Mouse (Mus musculus): ENCODE data around the gene Fnip2. TPM values are rescaled to one million over a fixed set of nuclear protein-coding genes. Genes with fewer than 3 reads are reported as not detected.
A peak's percentile ranks its signal among the peaks of the same experiment; 100 is the strongest.
"Not testable (repeated sequence)": the region's sequence is repeated elsewhere in the genome, so short reads cannot be mapped to it uniquely, and the experiment has no call there.

The Fnip2 gene
- polyA plus RNA-seq, 1 experiment from 2014 or later, result 7.0 TPM

DNA sequence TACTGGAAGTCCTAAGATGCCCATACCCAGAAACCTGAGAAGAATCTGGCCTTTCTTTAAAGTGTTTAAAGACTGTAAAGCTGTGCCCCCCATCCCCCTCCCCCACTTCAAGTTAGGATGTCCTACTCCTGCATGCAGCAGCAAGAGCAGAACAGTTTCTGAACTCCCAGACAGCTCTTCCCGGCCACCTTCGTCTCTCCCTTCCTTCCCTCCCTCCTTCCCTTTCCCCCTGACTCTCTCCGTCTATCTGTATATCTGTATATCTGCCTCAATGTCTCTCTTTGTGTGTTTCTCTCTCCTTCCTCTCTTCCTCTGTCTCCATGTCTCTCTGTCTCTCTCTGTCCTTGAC, 8.8 kb upstream of the Fnip2 start:
- Histone ChIP-seq H3K4me1 (peaks cover 13% of the 10 kb centered on the region), H3K4me2 (replicated peaks) (peak overlapping the region; percentile 11; the same call in 1 of the 2 replicates), H3K9ac (no peak overlapping the region), H3K9me3 (no peaks in the 10 kb centered on the region), H3K27me3 (no peaks in the 10 kb centered on the region), H3K27ac (no peak overlapping the region), H3K4me3 (no peak overlapping the region), H3K36me3 (no peaks in the 10 kb centered on the region)
- WGBS, result 22% methylated on average over 3 of the region's 3 CpGs
- ATAC-seq (ENCODE audit: insufficient number of reproducible peaks, insufficient read depth, low FRiP score, low TSS enrichment), result no peak

DNA sequence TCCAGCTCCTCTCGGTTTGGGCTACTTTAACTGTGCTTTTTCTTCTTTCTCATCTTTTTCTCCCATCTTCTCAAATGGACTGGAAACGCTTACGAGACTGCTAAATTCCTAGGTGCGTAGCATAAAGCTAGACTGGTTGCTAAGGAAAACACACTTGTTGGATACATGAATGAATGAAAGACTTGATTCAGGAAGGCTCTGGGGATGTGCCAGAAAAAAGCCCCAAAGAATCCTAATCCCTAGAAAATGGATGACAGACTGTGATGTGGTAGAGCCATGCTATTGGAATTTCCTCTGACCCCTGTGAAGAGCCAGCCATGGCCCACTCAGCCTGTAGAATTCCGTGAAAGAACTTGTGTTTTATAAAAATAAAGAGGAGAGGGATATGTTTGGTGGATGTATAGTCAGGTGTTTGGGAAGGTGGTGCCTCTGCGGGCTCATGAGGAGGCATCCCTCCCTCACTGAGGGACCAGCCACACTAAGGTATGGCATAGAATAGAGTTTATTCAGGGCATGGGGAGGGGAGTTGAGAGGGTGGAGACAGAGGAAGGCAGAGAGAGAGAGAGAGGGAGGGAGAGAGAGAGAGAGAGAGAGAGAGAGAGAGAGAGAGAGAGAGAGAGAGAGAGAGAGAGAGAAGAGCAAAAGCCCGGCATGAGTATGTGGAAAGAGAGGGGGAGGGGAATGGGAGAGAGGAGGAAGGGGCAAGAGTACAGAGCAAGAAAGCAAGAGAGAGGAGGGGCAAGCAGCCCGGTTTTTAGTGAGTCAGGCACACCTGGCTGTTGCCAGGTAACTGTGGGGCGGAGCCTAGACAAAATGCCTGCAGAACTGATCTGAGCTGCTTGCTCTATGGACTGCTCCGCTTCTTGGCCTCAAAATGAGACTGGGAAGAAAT, 8.2 kb upstream of the Fnip2 start:
- Histone ChIP-seq H3K4me3 (no peak overlapping the region), H3K4me2 (replicated peaks) (peak overlapping the region; percentile 11; the same call in 1 of the 2 replicates)

DNA sequence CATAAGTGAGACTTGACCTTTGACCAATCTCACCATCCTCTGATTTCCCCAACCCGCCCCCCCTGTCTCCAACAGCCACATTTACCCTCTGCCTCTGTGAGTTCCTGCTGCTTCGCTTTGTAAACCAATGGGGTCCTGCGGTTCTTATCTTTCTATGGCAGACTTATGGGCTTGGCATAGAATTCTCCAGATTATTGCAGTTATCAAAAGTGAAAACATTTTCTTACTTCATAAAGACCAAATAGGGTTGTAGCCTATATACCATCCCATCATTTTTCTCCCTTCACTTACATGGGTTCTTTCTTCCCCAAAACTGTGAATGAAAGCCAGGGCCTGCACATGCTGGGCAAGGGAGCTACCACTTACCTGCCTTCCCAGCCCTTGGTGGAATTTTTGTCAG, 6.7 kb upstream of the Fnip2 start:
- H3K4me3 ChIP-seq, result no peak overlapping the region
- H3K4me2 ChIP-seq (replicated peaks), result no peak overlapping the region
- H3K9me3 ChIP-seq, result no peaks in the 10 kb centered on the region
- H3K4me1 ChIP-seq, result peaks cover 13% of the 10 kb centered on the region
- H3K27me3 ChIP-seq, result no peaks in the 10 kb centered on the region
- H3K36me3 ChIP-seq, result no peaks in the 10 kb centered on the region
- H3K27ac ChIP-seq, result no peak overlapping the region
- ATAC-seq (ENCODE audit: insufficient number of reproducible peaks, insufficient read depth, low FRiP score, low TSS enrichment), result no peak
- no peak overlapping the region for H3K9ac ChIP-seq
- 61% methylated on average over 3 of the region's 3 CpGs for WGBS

More for the DNA sequence above, 8.2 kb upstream of the Fnip2 start:
- Histone ChIP-seq H3K9me3 (no peaks in the 10 kb centered on the region), H3K9ac (no peak overlapping the region), H3K4me1 (peaks cover 13% of the 10 kb centered on the region), H3K27ac (no peak overlapping the region), H3K27me3 (no peaks in the 10 kb centered on the region), H3K36me3 (no peaks in the 10 kb centered on the region)
- ATAC-seq (ENCODE audit: insufficient number of reproducible peaks, insufficient read depth, low FRiP score, low TSS enrichment), result peak; percentile 60; the same call in 1 of the 2 replicates
- WGBS, result 30% methylated on average over 10 of the region's 10 CpGs

DNA sequence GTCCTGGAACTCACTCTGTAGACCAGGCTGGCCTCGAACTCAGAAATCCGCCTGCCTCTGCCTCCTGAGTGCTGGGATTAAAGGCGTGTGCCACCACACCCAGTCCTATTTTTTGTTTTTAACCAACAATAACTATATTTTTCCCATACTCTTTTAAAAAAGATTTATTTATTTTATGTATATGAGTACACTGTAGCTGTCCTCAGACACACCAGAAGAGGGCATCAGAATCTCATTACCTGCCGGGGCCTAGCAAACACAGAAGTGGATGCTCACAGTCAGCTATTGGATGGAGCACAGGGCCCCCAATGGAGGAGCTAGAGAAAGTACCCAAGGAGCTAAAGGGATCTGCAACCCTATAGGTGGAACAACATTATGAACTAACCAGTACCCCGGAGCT, 5.8 kb upstream of the Fnip2 start:
- not testable (repeated sequence) for H3K9me3 ChIP-seq; ATAC-seq (ENCODE audit: insufficient number of reproducible peaks, insufficient read depth, low FRiP score, low TSS enrichment); H3K27ac ChIP-seq; H3K4me3 ChIP-seq; H3K4me2 ChIP-seq (replicated peaks); H3K9ac ChIP-seq; H3K27me3 ChIP-seq; H3K36me3 ChIP-seq
- 95% methylated on average over 5 of the region's 5 CpGs for WGBS
- H3K4me1 ChIP-seq, result peaks cover 13% of the 10 kb centered on the region

DNA sequence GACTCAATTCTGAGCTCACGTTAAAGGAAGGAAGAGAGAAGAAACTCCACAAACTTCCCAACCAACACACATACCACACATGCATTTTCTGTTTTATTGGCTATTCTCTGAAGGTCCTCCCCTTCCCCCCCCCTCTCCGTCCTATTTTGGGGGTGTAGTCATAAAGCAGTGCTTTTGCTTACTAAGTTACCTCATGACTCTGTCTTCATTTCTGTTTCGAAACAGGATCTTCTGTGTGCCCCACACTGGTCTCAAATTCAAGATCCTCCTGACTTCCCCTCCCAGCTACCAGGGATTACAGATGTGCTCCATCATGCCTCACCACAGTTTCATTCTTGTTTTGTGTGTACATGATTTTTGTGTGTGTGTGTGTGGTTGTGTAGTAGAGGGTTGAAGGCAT, 4.8 kb upstream of the Fnip2 start:
- Histone ChIP-seq H3K4me2 (replicated peaks) (no peak overlapping the region), H3K9ac (no peak overlapping the region), H3K27me3 (no peaks in the 10 kb centered on the region), H3K9me3 (no peaks in the 10 kb centered on the region), H3K4me3 (no peak overlapping the region), H3K27ac (no peak overlapping the region), H3K4me1 (peaks cover 13% of the 10 kb centered on the region), H3K36me3 (no peaks in the 10 kb centered on the region)
- 49% methylated on average over 3 of the region's 3 CpGs for WGBS
- no peak for ATAC-seq (ENCODE audit: insufficient number of reproducible peaks, insufficient read depth, low FRiP score, low TSS enrichment)

DNA sequence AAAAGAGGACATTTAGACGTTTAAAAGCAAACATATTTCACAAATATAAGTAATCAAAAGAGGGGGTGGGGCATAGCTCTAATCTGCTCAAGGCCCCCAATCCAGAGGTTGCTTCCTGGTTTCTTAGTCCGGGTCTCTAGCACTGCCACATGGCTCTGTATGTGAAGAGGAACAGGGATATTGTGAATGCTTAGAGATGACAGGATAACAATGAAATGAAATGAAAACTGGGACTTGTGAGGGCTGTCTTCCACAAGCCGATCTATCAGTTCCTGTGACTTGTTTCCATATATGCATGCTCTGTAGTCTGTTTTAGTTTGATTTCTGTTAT, 1.7 kb upstream of the Fnip2 start:
- 85% methylated on average over 3 of the region's 3 CpGs for WGBS
- H3K36me3 ChIP-seq, result no peaks in the 10 kb centered on the region

DNA sequence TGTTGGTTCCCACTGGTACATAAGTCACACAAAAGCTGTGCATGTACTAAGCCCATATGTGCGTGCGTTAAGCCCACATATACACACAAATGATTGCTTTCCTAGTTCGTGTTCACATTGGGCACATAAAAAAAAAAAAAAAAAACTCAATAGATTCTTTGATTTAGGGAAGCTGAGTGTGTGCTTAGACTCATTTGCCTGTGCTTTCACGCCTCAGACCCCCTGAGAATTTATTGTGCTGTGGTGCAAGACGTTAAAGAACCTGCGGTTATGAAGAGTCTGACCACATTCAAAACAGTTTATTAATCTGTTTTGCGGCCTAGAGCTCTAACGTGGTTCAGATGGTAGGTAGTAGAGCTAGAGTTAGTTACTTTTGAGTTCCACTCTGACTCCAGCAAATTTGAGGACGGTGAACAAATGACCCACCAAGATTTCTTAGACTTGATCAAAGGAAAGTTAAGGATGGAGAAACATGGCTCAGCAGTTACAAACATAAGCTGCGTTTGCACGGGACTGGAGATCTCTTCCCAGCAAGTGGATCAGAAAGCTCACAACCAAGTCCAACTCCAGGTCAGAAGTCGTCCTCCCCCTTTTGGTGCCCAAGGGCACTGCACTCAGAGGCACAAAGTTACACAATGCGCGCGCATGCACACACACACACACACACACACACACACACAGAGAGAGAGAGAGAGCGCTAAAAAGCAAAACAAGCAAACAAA, 1.2 kb upstream of the Fnip2 start:
- Histone ChIP-seq H3K4me2 (replicated peaks) (peak overlapping the region; percentile 87), H3K36me3 (no peaks in the 10 kb centered on the region), H3K4me3 (no peak overlapping the region), H3K9me3 (no peaks in the 10 kb centered on the region), H3K27me3 (no peaks in the 10 kb centered on the region), H3K27ac (no peak overlapping the region), H3K4me1 (peaks cover 7% of the 10 kb centered on the region), H3K9ac (no peak overlapping the region)
- 88% methylated on average over 16 of the region's 16 CpGs for WGBS
- ATAC-seq (ENCODE audit: insufficient number of reproducible peaks, insufficient read depth, low FRiP score, low TSS enrichment), result no peak

More for the DNA sequence above, 1.7 kb upstream of the Fnip2 start:
- Histone ChIP-seq H3K4me2 (replicated peaks) (no peak overlapping the region), H3K27ac (no peak overlapping the region), H3K9ac (no peak overlapping the region), H3K4me3 (no peak overlapping the region), H3K4me1 (peaks cover 7% of the 10 kb centered on the region), H3K9me3 (no peaks in the 10 kb centered on the region), H3K27me3 (no peaks in the 10 kb centered on the region)
- no peak for ATAC-seq (ENCODE audit: insufficient number of reproducible peaks, insufficient read depth, low FRiP score, low TSS enrichment)

DNA sequence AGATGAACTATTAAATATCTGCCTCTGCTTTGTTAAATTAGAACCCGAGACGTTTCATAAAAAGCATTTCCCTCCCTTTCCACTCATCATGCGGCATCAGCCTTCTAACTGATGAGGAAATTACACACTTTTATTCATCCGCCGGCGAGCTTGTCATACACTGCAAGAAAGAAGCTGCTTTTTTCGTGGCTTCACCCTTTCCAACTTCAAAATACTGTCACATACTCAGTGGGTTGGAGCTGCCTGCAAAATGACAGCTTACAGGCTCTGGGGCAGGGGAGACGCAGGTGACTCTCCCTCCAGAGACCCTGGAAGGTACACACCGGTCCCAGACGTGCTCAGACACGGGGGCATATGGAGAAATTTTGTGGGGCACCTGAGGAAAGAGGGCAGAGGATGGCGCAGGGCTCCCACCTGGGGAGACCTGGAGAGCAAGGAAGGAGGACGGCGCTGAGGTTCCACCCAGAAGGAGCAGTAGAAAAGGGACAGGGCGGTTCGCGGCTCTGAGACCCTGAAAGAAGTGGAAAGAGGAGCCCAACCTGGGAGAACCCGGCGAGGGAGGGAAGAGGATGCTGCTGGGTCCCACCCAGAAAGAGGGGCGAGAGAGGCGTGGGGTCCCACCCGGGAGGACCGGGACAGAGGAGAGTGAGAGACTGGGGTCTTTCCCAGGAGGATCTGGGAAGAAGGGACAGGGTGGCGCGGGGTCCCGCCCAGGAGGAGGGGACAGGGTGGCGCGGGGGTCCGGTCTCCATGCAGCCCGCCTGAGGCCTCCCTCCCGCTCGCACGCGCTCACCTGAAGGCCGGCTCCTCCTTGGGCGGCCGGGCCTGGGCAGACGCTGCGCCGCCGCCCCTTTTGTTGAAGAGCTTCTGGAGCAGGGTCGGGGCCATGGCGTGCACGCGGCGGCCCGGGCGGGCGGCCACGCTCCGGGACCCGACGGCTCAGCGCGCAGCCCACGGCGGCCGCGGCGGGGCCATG, 592 bp downstream of the Fnip2 start:
- Histone ChIP-seq H3K27ac (peak overlapping the region; percentile 76), H3K4me3 (peak overlapping the region; percentile 77), H3K4me2 (replicated peaks) (peak overlapping the region; percentile 87), H3K9ac (peak overlapping the region; percentile 67), H3K9me3 (no peaks in the 10 kb centered on the region), H3K27me3 (no peaks in the 10 kb centered on the region), H3K4me1 (peaks cover 7% of the 10 kb centered on the region), H3K36me3 (no peaks in the 10 kb centered on the region)
- peak; percentile 72 for ATAC-seq (ENCODE audit: insufficient number of reproducible peaks, insufficient read depth, low FRiP score, low TSS enrichment)
- 2% methylated on average over 59 of the region's 60 CpGs for WGBS

DNA sequence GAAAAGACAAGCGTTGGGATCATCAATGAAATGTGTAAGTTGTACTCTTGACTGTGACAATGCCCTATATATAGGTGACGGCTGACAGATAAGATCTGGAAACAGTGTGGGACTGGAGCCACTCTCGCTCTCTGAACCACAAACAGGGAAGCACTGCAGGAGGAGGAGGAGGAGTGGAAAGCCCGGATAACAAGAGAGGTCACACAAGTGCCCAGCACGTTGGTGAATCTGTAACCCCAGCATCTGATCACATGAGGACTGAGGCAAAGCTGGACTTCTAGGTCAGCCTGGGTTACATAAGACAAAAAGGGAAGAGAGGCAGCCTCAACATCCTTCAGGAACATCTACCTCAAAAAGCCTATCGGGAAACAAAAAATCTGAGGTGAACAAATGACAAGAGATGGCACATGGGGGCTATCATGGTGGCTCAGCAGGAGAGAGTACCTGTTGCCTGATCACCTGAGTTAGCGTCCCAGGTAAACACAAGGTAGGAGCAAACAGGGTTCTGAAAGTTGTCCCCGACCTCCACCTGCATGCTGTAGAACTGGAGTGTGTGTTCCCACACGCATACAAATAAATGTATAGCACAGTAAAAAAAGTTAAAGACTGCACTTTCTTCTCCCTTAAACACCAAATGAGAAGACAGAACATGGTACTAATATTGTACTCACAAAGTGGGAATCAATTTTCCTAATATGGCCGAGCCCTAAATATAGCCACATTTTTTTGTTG, 2.6 kb downstream of the Fnip2 start:
- H3K27ac ChIP-seq, result no peak overlapping the region
- H3K9ac ChIP-seq, result no peak overlapping the region
- H3K36me3 ChIP-seq, result no peaks in the 10 kb centered on the region
- H3K27me3 ChIP-seq, result no peaks in the 10 kb centered on the region
- no peak overlapping the region for H3K4me3 ChIP-seq
- no peak for ATAC-seq (ENCODE audit: insufficient number of reproducible peaks, insufficient read depth, low FRiP score, low TSS enrichment)
- H3K4me1 ChIP-seq, result peaks cover 7% of the 10 kb centered on the region
- no peaks in the 10 kb centered on the region for H3K9me3 ChIP-seq
- H3K4me2 ChIP-seq (replicated peaks), result no peak overlapping the region
- WGBS, result 83% methylated on average over 10 of the region's 10 CpGs

DNA sequence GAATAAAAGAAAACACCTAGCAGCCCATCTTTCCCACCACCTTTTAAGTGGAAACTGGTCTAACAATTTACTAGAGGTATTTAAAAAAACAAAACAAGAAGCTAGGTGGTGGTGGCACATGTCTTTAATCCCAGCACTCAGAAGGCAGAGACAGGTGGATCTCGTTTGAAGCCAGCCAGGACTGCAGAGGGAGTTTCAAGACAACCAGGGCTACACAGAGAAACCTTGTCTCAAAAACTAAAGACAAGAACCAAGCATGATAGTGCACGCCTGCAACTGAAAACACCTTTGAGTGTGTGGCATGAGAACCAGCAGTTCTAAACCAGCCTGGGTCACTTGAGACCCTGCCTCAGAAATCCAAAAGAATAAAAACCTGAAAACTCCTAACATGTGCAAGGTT, 4.1 kb downstream of the Fnip2 start:
- no peak overlapping the region for H3K4me2 ChIP-seq (replicated peaks)
- no peak for ATAC-seq (ENCODE audit: insufficient number of reproducible peaks, insufficient read depth, low FRiP score, low TSS enrichment)

More for the DNA sequence above, 4.1 kb downstream of the Fnip2 start:
- Histone ChIP-seq H3K4me3 (no peak overlapping the region), H3K36me3 (no peaks in the 10 kb centered on the region), H3K27ac (no peak overlapping the region), H3K27me3 (no peaks in the 10 kb centered on the region), H3K9me3 (no peaks in the 10 kb centered on the region), H3K4me1 (peaks cover 7% of the 10 kb centered on the region), H3K9ac (no peak overlapping the region)
- 58% methylated on average over 2 of the region's 2 CpGs for WGBS
